Mouse (Mus musculus) megakaryocyte, adult 5-6 weeks (primary cell): ENCODE data around the gene Vmn2r56. TPM values are rescaled to one million over a fixed set of nuclear protein-coding genes. Genes with fewer than 3 reads are reported as not detected.
"Not testable (repeated sequence)": the region's sequence is repeated elsewhere in the genome, so short reads cannot be mapped to it uniquely, and the experiment has no call there.

ENCODE experiments used
- ATAC-seq: 2 replicates; pipeline ENCODE4 v1.8.0; 2016; ENCODE audit warnings: mild to moderate bottlenecking, inconsistent platforms; ENCODE audit not compliant: poor library complexity, severe bottlenecking
- total RNA-seq, 2 experiments: library from RNA; stranded (forward) in 1 of 2; stranded (reverse) in 1 of 2; fragments of 153-499, 151-499 nt in 1 of 2; fragments of 221-1000, 200-1000 nt in 1 of 2; gene quantifications; 2 replicates each; pipeline versions ENCODE4 v1.2.3 to v1.2.4; 2015 to 2017

Vmn2r56 gene
- total RNA-seq (2015) (not detected in 2 replicates), total RNA-seq (2017) (not detected in 2 replicates)

DNA sequence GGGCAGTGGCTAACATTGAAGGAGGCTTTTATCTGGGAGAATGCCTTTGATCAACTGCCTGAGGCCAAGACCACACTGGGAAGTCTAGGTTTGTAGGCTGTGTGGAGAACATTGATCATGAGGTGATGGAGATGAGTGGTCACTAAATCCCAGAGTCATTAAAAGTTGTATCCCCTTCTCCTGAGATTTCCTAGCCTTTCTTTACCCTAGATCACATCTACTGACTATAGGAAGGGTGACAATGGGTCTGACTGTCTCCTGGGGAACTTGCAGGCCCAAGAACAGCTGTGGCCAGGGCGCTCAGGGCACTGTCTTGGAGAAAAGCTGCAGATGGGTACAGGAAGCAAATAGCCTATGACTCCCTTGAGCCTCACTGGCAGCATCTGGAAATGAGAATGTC is at the start of gene Vmn2r56:
TSS of gene Vmn2r56 (minus strand) at position 101 of the 400 bp plus-strand sequence.
- no peak for ATAC-seq

DNA sequence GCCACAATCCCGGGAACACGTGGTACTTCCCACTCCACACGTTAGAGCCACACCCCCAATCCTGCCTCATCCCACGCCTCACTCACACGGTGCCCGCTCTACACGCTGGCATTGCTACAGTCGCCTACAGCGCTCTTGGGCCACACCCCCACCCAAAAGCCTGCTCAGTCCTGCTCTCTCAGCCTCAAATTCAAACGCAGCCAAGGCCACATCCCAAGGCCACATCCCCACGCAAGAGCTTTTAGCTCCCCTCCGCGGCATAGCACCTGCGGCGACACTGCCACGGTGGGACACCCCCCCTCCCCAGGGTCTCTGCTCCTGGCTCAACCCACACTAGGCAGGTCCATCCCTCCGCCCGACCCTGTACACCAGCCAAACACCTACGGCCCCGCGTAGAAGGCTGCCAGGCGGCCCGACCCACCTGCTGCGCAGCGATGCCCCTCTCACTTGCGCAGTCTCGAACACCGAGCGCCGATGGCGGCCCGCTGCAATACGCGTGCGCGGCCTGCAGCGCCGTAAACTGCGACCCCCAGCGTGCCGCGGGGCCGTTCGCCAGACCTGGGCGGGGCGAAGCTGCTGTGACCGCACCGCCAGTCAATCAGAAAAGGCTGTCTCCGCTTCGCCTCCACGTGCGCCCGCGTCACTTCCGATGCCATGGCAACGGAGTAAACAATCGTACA is 45.5 kb upstream of the Vmn2r56 start:
- peak; percentile 91 for ATAC-seq

DNA sequence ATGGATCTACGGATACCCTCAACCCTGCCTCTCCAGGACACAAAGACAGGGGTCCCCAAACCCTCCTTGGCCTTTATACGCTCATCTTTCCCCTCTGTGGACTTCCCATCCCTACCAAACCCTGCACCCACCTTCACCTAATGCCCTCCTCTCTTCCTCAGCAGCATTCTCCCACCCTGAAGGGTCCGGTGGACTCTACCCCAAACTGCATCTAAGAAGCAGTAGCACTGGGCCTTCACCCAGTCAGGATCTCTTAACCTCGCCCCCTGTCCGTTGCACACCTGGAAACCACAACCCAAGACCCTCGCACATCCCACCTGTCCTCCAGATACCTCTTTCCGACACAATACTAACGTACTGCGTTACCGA is 45.0 kb upstream of the Vmn2r56 start:
- ATAC-seq: no peak

DNA sequence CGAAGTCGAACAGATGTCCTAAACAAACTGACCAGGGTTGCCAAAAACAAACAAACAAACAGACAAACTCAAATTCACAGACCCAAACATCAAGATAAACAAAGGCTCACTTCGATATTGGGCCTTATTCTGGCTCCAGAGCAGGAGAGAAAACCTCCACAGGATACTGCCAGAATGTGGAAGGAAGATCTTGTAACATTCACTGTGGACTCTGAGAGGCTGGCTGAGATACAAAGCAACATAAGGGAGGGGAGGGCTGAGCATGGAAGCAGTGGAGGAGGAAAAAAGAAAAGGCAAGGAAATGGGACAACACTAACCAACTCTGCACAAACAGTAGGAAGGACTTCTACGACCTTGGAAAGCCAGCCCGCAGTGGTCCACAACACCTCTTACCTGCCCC is 44.3 kb upstream of the Vmn2r56 start:
- ATAC-seq: no peak

DNA sequence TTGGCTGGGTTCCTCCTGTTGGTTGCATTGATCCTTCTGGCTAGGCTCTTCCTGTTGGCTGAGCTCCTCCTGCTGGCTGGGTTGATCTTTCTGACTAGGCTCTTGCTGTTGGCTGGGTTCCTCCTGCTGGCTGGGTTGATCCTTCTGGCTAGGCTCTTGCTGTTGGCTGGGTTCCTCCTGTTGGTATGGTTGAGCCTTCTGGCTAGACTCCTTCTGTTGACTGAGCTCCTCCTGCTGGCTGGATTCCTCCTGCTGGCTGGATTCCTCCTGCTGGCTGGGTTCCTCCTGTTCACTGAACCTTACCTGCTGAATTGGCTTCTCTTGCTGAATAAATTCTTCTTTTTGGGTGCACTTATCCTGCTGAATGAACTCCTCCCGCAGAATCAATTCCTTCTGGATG is 39.8 kb upstream of the Vmn2r56 start:
- no peak for ATAC-seq

DNA sequence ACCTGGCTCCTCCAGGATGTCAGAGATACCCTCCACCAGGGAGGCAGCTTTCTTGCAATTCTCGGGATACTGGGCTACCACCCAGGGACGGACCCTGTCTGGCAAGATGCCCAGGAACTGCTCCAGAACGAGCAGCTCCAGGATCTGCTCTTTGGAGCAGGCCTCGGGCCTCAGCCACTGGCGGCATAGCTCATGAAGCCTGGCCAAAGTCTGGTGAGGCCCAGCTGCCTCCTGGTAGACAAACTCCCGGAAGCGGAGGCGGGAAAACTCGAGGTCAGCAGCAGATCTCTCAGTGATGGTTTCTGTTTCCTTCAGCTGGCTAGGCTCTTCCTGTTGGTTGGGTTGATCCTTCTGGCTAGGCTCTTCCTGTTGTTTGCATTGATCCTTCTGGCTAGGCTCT is 39.3 kb upstream of the Vmn2r56 start:
- no peak for ATAC-seq

DNA sequence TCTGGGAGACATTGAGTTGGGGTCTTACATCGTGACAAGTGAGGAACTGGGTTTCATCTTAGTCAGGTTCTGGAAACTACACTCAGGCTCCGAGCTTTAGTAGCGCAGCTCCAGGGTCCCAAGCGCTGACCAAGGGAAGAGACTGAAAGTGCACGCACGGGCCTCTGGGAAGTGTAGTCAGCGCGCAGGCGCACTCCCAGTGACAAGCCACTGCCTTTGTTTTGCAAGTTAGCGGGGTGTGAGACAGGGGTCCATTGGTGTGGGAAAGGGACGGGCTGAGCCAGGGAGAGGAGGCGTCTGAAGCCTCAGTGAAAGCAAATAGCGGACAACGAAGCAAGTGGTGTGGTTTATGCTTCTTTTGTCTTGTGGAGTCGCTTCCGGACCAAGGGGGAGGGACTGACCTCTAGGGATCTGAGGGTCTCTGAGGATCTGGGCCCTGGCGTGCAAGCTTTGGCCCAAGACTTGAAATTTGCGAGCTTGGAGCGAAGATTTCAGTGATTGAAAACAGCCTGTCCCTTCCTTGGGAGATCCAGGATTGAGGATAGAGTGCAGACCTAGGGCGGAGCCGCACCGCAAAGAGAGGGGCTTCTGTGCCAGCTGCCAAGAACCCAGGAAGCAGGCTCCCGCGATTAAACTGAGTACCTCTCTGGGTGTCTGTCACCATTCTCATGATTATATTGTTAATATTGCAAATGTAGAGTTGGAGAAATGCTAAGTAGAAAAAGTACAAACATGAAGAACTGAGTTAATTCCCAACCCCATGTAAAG is 14.8 kb upstream of the Vmn2r56 start:
- no peak for ATAC-seq

DNA sequence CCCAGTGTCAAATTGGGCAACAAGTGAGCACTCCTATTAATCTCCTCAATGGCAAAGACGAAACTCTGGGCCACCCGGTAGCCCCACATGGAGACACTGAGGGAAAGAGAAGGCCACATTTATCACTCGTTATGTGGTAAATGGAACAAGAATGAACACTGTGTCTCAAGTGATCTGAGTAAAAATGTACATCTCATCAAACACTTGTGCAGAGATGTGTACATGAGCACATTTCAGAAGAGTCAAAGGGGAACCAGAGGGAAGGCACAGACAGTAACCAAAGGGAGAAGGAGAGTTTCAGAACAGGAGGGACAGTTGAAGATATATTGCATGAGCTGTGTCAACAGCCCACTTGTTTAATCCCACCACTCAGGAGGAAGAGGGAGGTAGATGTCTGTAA is 49.9 kb downstream of the Vmn2r56 start, which contains the start of gene Vmn2r55:
TSS of gene Vmn2r55 (minus strand) at position 101 of the 400 bp plus-strand sequence.
- not testable (repeated sequence) for ATAC-seq

DNA sequence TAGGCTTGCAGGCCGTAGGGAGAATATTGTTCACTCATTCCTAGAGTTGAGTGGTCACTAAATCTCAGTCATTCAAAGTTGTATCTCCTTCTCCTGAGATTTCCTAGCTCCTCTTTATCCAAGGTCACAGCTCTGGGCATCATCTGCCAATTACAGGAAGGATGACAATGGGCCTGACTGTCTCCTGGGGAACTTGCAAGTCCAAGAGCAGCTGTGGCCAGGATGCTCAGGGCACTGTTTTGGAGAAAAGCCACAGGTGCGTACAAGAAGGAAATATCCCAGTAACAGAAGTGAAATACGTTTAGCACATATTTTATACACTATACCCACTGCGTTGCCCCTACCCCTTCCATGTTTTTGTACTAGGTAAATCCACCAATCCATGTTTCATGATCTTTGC is 94.6 kb downstream of the Vmn2r56 start, which contains the start of gene Vmn2r54:
TSS of gene Vmn2r54 (minus strand) at position 101 of the 400 bp plus-strand sequence.
- ATAC-seq: not testable (repeated sequence)

Other genes with a start within 250 kb of the Vmn2r56 start
- gene 2900092C05Rik, start 222.5 kb downstream of the Vmn2r56 start, total RNA-seq (2015): not detected in 2 replicates
- gene 2900092C05Rik, start 222.5 kb downstream of the Vmn2r56 start, total RNA-seq (2017): not detected in 2 replicates
- gene Vmn2r53, start 126.2 kb downstream of the Vmn2r56 start, total RNA-seq (2015): 0.04 TPM in 1 of 2 replicates, not detected in the other
- not detected in 2 replicates for gene Vmn2r53, start 126.2 kb downstream of the Vmn2r56 start, total RNA-seq (2017)
- not detected in 2 replicates for gene Vmn2r54, start 94.7 kb downstream of the Vmn2r56 start, total RNA-seq (2015)
- gene Vmn2r54, start 94.7 kb downstream of the Vmn2r56 start, total RNA-seq (2017): not detected in 2 replicates
- gene Vmn2r55, start 50.0 kb downstream of the Vmn2r56 start, total RNA-seq (2015): not detected in 2 replicates
- not detected in 2 replicates for gene Vmn2r55, start 50.0 kb downstream of the Vmn2r56 start, total RNA-seq (2017)
- 0.27 TPM in 1 of 2 replicates, not detected in the other for gene Zscan18, start 68.6 kb upstream of the Vmn2r56 start, total RNA-seq (2015)
- 0.04 and 0.12 TPM in 2 replicates for gene Zscan18, start 68.6 kb upstream of the Vmn2r56 start, total RNA-seq (2017)
- gene Zfp329, start 83.9 kb upstream of the Vmn2r56 start, total RNA-seq (2015): 5.8 and 6.5 TPM in 2 replicates
- 8.6 and 9.3 TPM in 2 replicates for gene Zfp329, start 83.9 kb upstream of the Vmn2r56 start, total RNA-seq (2017)
- 24.6 and 25.9 TPM in 2 replicates for gene Zfp110, start 99.8 kb upstream of the Vmn2r56 start, total RNA-seq (2015)
- 33.6 and 38.8 TPM in 2 replicates for gene Zfp110, start 99.8 kb upstream of the Vmn2r56 start, total RNA-seq (2017)
- gene Zfp128, start 146.2 kb upstream of the Vmn2r56 start, total RNA-seq (2015): 3.5 and 4.8 TPM in 2 replicates
- 3.6 and 5.2 TPM in 2 replicates for gene Zfp128, start 146.2 kb upstream of the Vmn2r56 start, total RNA-seq (2017)
- 6.6 and 7.5 TPM in 2 replicates for gene Zscan22, start 162.8 kb upstream of the Vmn2r56 start, total RNA-seq (2015)
- 3.1 and 3.3 TPM in 2 replicates for gene Zscan22, start 162.8 kb upstream of the Vmn2r56 start, total RNA-seq (2017)
- gene Rps5, start 187.3 kb upstream of the Vmn2r56 start, total RNA-seq (2015): 1,879 and 1,910 TPM in 2 replicates
- 1,118 and 1,375 TPM in 2 replicates for gene Rps5, start 187.3 kb upstream of the Vmn2r56 start, total RNA-seq (2017)
- 0.07 and 0.14 TPM in 2 replicates for gene Rnf225, start 192.4 kb upstream of the Vmn2r56 start, total RNA-seq (2015)
- gene Rnf225, start 192.4 kb upstream of the Vmn2r56 start, total RNA-seq (2017): 0.04 and 0.15 TPM in 2 replicates
- 2.3 and 2.4 TPM in 2 replicates for gene Zfp324, start 230.8 kb upstream of the Vmn2r56 start, total RNA-seq (2015)
- 4.7 and 5.1 TPM in 2 replicates for gene Zfp324, start 230.8 kb upstream of the Vmn2r56 start, total RNA-seq (2017)
- gene Zfp446, start 242.8 kb upstream of the Vmn2r56 start, total RNA-seq (2015): 1.7 and 1.8 TPM in 2 replicates
- 0.92 and 2.2 TPM in 2 replicates for gene Zfp446, start 242.8 kb upstream of the Vmn2r56 start, total RNA-seq (2017)